Mouse (Mus musculus): ENCODE data around the gene Mrfap1.

The Mrfap1 gene

DNA sequence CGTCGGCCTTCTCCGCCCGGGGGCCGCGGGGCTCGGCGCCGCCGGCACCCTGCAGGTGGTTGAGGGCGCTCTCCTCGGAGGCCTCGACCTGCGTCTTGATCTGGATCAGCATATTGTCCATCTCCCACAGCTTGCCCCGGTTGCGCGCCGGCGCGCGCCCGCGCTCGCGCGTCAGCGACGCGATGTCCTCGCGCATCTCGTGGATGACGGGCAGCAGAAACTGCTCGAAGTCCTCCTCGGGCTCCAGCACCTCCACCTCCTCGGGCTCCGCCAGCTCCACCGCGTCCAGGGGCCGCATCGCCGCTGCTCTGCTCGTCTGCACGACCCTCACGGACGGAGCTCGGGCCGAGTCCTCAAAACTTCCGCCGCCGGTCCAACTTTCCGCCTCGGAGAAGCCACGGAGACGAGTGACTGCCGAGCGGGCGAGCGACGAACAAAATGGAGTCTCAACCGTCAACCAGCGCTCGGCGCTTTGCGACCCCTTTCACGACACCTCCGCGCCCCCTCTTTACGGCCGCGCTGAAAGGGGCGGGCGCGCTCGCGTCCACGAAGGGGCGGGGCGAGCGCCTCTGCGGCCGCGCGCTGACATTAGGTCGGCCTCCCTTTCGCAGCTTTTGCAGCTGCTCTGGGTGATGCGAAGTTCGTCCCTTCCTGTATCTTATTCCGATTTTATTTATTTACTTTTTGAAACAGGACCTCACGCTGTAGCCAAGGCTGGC is at the start of gene Mrfap1:
Gene Mrfap1 (minus strand): TSS at position 477 of the 719 bp plus-strand sequence.
- DNase-seq, result peak; percentile 91

DNA sequence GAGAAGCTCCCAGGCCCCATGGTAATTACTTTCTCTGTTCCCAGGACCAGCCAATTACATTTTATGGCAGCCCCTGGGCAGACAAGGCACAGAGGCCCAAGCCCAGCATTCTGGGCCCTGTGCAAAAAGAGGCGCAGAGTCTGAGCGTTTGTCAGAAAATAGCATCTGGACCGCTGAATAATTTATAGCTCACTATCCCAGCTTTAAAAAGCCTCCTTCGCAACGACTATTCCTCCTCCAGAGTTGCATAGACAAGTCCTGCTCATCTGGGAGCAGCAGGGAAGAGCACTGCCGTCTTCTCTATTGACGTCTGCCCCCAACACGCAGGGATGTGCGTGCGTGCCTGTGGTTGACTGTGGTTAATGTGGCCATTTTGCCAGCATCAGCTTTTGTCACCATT is 47.9 kb upstream of the Mrfap1 start:
- DNase-seq, result no peak

GRCm38 (mm10) chr5:36841701-36842100 is 45.1 kb upstream of the Mrfap1 start:
- no peak for DNase-seq

DNA sequence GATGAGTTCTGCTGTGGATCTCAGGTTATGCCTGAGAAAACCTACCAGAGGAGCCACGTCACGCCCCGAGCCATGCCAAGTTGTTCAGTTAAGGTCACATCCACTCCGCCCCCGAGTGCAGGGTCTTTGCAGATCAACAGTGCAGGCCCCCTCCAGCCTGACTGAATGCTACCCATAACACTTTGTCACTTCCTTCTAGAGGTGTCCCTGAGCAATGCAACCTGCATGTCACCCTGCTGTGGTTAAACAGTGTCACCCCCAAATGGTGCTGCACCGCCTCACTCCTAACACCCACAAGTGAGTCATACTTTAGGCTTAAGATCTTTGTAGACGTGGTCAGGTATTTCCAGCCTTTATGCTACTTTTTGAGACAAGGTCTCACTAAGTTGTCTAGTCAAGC is 43.5 kb upstream of the Mrfap1 start:
- DNase-seq, result no peak

DNA sequence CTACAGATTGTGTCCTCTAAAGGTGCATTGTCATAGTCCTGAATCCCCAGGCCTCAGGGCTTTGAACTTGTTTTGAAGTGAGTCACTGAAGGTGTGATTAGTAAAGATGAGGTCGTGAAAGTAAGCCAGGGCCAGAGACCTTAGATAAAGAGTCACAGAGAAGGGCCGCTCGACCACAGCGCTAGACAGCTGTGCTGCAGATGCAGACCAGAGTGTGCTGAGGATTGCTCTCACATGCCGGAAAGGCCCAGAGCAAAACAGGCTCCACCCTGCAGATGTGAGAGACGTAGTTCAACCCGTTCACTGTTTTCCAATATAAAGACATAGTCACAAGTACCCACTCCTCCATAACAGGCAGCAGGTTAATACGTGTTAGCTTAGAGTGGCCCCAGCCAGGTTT is 43.0 kb upstream of the Mrfap1 start:
- no peak for DNase-seq

GRCm38 (mm10) chr5:36839032-36839431 is 42.5 kb upstream of the Mrfap1 start:
- peak; percentile 79 for DNase-seq

- peak; percentile 88 for DNase-seq
Observed at GRCm38 (mm10) chr5:36835933-36836332, 39.4 kb upstream of the Mrfap1 start.

GRCm38 (mm10) chr5:36831272-36831671 is 34.7 kb upstream of the Mrfap1 start:
- DNase-seq, result no peak

- DNase-seq, result peak; percentile 94
Observed at GRCm38 (mm10) chr5:36829913-36830879, 33.6 kb upstream of the Mrfap1 start, which contains the start of gene Man2b2. Man2b2 (minus strand) TSS chr5:36830653.

DNA sequence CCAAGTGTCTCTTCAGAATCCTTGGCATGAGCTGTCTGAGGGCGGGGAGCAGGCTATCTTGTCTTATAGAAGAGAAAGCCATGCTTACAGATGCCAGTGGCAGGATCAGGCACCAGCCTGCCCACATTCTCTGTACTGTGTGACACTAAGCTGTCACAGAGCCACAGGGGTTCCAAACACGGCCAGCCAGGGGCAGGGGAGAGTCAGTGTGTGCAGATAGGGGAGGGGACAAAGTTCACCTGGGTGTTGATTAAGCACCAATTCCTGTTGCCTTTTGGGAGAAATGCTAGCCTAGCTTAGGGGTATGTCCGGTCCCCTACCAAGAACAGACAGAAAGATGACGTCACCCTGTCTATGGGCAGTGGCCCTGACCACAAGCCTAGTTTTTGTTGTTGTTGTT is 32.5 kb upstream of the Mrfap1 start:
- DNase-seq, result no peak

- no peak for DNase-seq
Observed at GRCm38 (mm10) chr5:36822907-36823306, 26.3 kb upstream of the Mrfap1 start.

GRCm38 (mm10) chr5:36820142-36820541 is 23.6 kb upstream of the Mrfap1 start:
- DNase-seq, result peak; percentile 71

DNA sequence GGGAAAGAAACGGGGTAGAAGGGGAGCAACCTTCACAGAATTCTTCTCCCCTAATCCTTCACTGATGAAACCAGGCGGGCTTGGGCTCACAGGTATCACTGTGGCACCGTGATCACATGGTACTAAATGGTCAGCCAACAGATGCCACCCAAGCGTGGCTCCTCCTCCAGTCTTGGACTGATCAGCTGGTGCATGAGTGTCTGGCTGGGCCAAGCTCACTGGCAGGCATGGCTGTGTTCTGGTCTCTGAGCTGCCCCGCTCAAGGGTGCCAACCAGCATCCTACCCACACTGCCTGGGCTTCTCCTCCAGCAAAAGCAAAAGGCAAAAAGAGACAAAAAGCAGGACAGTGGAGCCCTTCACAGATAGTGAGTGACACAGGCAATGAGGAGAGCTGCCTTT is 23.2 kb upstream of the Mrfap1 start:
- no peak for DNase-seq

DNA sequence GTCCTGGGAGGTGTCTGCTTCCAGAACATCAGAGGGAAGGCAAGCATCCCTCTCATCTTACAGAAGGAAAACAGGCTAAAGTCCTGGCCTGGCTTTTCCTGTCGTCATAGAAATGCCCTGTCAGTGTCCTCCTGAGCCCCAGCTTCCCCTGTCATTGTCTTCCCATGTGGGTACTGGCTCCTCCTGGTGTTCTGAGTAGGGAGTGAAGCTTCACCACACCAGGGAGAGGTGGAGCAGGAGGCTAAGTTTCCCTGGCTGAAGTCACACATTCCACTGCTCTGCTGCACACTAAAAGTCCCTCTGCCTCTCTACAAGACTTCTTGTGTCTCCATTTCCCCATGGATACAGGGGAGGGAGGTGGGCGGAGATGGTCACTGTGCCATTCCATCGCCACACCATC is 21.2 kb upstream of the Mrfap1 start:
- no peak for DNase-seq

- no peak for DNase-seq
Observed at GRCm38 (mm10) chr5:36814554-36814953, 18.0 kb upstream of the Mrfap1 start.

DNA sequence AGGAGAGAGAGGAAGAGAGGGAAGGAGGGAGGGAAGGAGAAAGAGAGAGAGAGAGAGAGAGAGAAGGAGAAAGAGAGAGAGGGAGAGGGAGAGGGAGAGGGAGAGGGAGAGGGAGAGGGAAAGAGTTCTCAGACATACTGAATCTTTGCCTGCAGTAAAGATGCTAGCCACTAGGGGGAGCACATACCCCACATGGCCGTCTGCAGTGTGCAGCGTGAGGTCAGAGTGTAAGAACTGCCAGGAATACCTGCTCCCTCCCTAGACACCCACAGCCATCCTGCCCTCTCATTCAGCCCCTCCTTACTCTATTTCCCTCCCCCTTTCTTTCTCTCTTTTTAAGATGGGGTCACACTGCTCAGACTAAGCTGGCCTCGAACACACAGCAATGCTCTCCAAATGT is 14.8 kb upstream of the Mrfap1 start:
- peak; percentile 75 for DNase-seq

DNA sequence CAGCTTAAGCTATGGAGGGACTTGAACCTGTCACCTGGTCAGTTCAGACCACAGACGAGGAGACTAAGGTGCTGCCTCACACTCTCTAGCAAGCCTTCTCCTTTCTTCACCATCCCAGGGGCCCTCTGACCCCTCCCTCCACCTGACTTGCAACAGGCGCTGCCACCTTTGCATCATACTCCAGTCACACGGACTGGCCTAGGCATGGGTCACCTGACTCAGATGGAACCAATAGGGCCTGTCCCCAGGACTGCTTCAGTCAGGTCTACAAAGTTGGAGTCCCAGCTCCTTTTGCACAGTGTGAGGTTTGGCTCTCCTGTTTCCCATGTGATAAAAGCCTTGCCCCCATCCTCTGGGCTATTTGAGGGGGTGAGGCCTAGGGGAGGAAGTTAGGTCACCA is 14.1 kb upstream of the Mrfap1 start:
- DNase-seq, result no peak

- no peak for DNase-seq
Observed at GRCm38 (mm10) chr5:36809123-36809522, 12.6 kb upstream of the Mrfap1 start.

DNA sequence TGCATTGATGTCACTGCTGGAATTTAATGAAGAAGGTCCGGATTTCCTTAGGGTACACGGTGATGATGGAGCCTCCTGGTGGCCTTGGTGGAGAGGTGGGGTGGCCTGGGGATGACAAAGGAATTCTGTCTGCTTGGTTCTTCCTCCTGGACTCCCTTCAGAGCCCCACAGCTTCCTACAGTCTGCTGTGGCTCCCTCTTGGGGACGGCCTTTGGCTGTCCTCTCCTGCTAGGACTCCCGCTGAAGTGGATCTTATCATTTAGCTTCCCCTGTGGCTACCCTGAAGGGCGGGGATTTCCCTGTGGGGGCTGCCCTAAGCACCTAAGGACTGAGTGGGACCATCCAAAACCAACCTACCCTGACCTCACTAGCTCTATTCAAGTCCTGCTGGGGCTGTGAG is 10.5 kb upstream of the Mrfap1 start:
- no peak for DNase-seq

- no peak for DNase-seq
Observed at GRCm38 (mm10) chr5:36797291-36797690, 719 bp upstream of the Mrfap1 start.

DNA sequence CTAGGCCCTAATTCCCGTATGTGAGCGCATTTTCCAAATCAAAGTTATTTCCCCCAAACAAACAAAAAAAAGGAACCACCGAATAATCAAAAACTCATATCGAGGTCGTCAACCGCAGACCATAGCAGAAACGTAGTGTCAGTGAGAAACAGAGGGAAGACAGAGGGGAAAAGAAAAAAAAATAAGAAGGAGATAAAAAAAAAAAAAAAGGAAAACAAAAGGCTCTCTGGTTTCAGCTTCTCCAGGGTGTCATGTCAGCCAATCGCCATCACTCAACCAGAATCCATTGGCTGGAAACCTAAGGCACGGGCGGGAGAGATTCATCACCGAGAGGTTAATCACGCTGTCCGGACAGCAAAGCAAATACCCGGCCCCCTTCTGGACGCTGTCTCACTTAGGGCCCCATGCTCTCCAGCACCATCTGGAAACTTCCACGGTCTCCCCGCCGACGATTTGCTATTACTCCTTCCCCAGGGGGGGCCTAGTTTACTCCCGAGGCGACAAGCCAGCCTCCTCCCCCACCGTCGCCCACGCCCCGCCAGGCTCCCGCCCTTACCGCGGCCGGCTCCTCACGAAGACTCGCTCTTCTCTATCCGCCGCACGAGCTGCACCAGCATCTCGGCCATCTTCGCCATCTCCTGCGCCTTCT is 801 bp downstream of the Mrfap1 start:
- DNase-seq, result peak; percentile 72

GRCm38 (mm10) chr5:36791861-36792260 is 4.7 kb downstream of the Mrfap1 start:
- DNase-seq, result no peak

- DNase-seq, result no peak
Observed at GRCm38 (mm10) chr5:36786052-36786451, 10.5 kb downstream of the Mrfap1 start.
